Mouse (Mus musculus) hindbrain, embryonic 14.5 days (tissue): Measurements from ENCODE around the gene Acvrl1. TPM values are rescaled to one million over a fixed set of nuclear protein-coding genes. Genes with fewer than 3 reads are reported as not detected.

Experiments
- ATAC-seq: fragments of 200-750 bp; cut with Nextera tagmentation; 2 replicates; pipeline ENCODE4 v1.8.0; 2017; ENCODE audit warnings: moderate number of reproducible peaks, mild to moderate bottlenecking, moderate TSS enrichment, moderate library complexity; ENCODE audit not compliant: low FRiP score
- DNase-seq: peaks from one replicate; pipeline ENCODE4 v3.0.0-alpha.2; 2015; ENCODE audit warnings: low spot score
- H3K27ac ChIP-seq: fragments of 300-500 bp; sonication (generic); 2 replicates; pipeline ENCODE4 v1.5.1; 2014; ENCODE audit warnings: mild to moderate bottlenecking, moderate library complexity
- H3K27me3 ChIP-seq: fragments of 300-500 bp; sonication (generic); 2 replicates; pipeline ENCODE4 v1.6.1; 2014; ENCODE audit warnings: mild to moderate bottlenecking, low read length, mixed read lengths; ENCODE audit not compliant: control insufficient read depth, insufficient read depth
- H3K36me3 ChIP-seq: fragments of 300-500 bp; sonication (generic); replicated peaks from 2 replicates; pipeline ENCODE4 v1.6.1; 2014; ENCODE audit not compliant: control insufficient read depth, insufficient read depth
- H3K4me1 ChIP-seq: fragments of 300-500 bp; sonication (generic); replicated peaks from 2 replicates; pipeline ENCODE4 v1.6.1; 2014; ENCODE audit warnings: antibody characterized with exemption, low read length, mixed read lengths; ENCODE audit not compliant: control insufficient read depth, insufficient read depth
- H3K4me2 ChIP-seq: fragments of 300-500 bp; sonication (generic); replicated peaks from 2 replicates; pipeline ENCODE4 v1.6.1; 2014; ENCODE audit warnings: mild to moderate bottlenecking, moderate library complexity
- H3K4me3 ChIP-seq: fragments of 300-500 bp; sonication (generic); replicated peaks from 2 replicates; pipeline ENCODE4 v1.5.1; 2014; ENCODE audit warnings: mild to moderate bottlenecking, low read length
- H3K9ac ChIP-seq: fragments of 300-500 bp; sonication (generic); 2 replicates; pipeline ENCODE4 v1.6.1; 2014
- H3K9me3 ChIP-seq: fragments of 300-500 bp; sonication (generic); 2 replicates; pipeline ENCODE4 v1.6.1; 2016; ENCODE audit warnings: low read length; ENCODE audit not compliant: control insufficient read depth
- WGBS: fragments of 180-500 bp; shearing (Covaris S2); extraction: QIAGEN DNeasy Blood & Tissue Kit; methylation state at CpG from one replicate; pipeline ENCODE4 v1.1.7; 2014; 5-methylcytosine and 5-hydroxymethylcytosine counted together
- polyA plus RNA-seq: library from polyadenylated mRNA; unstranded; fragments of >200 nt; fragmentation: Nextera tagmentation; extraction: Ambion mirVana; gene quantifications from 2 replicates; pipeline ENCODE4 v1.2.1, GENCODE M21; 2014

Gene Acvrl1
- polyA plus RNA-seq, 1 experiment from 2014 or later: 5.7 TPM

DNA sequence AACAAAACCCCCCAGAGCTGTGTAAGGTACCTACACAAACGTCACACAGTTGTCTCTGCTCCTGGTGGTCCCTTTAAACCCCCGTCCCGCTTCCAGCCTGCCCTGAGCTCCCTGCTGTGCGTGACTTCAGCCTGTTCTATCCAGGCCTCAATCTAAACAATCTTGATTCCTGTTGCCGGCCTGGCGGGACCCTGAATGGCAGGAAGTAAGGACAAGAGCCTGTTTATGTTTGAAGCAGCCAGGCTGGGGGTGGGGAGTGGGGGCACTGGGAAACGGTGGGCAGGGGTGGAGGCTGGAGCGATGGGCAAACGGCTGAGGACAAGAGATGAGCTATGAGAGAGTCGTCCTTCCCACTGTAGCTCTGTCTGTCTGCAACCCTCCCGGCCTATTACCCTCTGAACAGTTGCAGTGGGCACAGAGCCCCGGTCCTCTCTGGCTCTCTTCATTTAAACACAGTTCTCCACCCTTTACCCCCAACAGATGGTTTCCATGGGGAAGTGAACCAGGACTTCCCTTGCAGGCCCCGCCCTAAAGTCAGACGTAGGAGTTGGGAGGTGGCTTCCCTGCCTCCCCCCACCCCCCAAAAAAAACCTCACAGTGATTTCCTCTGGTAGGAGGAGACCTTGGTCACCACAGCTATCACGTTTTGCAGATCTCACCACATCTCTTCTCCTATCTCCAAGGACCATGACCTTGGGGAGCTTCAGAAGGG lies 5.8 kb downstream of the Acvrl1 start:
- Histone ChIP-seq H3K4me1 (peaks cover 3% of the 10 kb centered on the region; the same call in 1 of the 2 replicates), H3K4me3 (no peak overlapping the region), H3K36me3 (no peaks in the 10 kb centered on the region), H3K9ac (no peak overlapping the region), H3K4me2 (0 out of 2 replicates have a peak overlapping the region, but pooled peaks have one; percentile 14), H3K27me3 (peaks cover 16% of the 10 kb centered on the region), H3K9me3 (no peaks in the 10 kb centered on the region), H3K27ac (no peak overlapping the region)
- DNase-seq: no peak
- WGBS: 24% methylated on average over 15 of the region's 15 CpGs
- peak; percentile 6; the same call in 1 of the 2 replicates for ATAC-seq

DNA sequence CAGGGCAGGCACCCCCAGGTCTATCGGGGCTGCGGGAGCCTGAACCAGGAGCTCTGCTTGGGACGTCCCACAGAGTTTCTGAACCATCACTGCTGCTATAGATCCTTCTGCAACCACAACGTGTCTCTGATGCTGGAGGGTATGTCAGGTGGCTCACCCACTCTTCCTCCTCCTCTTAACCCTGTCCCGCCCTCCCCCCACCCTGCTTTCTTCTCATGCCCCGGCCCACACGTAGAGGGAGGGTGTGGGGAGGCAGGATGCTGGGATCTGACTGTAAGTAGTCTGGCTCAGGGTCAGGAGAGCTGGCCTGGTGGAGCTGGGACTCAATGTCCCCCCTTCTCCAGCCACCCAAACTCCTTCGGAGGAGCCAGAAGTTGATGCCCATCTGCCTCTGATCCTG lies 7.1 kb downstream of the Acvrl1 start:
- DNase-seq (no peak), ATAC-seq (no peak)
- Histone ChIP-seq H3K4me3 (no peak overlapping the region), H3K36me3 (no peaks in the 10 kb centered on the region), H3K27ac (no peak overlapping the region), H3K27me3 (peaks cover 4% of the 10 kb centered on the region; the same call in 1 of the 2 replicates), H3K4me1 (peaks cover 16% of the 10 kb centered on the region), H3K4me2 (peak overlapping the region; percentile 1; the same call in 1 of the 2 replicates), H3K9ac (no peak overlapping the region), H3K9me3 (no peaks in the 10 kb centered on the region)
- WGBS: 61% methylated on average over 8 of the region's 8 CpGs

DNA sequence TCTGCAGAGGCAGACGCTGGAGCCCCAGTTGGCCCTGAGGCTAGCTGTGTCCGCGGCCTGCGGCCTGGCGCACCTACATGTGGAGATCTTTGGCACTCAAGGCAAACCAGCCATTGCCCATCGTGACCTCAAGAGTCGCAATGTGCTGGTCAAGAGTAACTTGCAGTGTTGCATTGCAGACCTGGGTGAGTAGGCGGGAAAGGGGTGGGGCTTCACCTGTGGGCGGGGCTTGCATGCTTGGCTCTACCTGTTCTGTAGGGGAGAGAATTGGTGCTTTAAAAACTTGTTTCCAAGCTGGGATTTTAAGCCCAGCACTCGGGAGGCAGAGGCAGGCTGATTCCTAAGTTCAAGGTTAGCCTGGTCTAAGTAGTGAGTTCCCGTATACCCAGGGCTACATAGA lies 9.1 kb downstream of the Acvrl1 start:
- Histone ChIP-seq H3K9ac (no peak overlapping the region), H3K36me3 (no peaks in the 10 kb centered on the region), H3K27ac (no peak overlapping the region), H3K4me1 (peaks cover 18% of the 10 kb centered on the region), H3K4me3 (no peak overlapping the region), H3K9me3 (no peaks in the 10 kb centered on the region), H3K27me3 (no peaks in the 10 kb centered on the region), H3K4me2 (no peak overlapping the region)
- ATAC-seq: no peak
- WGBS: 77% methylated on average over 11 of the region's 11 CpGs
- DNase-seq: no peak

DNA sequence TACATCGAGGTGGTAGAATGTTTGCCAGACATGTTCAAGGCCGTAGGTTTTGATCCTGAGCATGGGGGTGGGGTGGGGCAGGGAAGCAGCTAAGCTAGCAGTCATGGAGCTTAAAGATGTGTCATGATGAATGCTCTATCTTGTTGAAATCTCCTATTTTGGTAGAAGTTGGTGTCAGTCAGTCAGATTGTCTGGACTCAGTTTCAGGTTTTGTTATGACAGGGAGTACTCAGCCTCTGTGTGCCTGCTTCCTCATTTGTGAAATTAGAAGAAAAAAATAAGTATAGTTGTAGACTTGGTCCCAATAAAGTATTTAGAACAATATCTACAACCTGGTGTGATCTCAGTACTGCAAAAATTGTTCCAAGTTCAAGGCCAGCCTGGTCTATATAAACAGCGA lies 10.4 kb downstream of the Acvrl1 start:
- Histone ChIP-seq H3K27me3 (no peaks in the 10 kb centered on the region), H3K9ac (no peak overlapping the region), H3K4me2 (no peak overlapping the region), H3K9me3 (no peaks in the 10 kb centered on the region), H3K27ac (no peak overlapping the region), H3K4me3 (no peak overlapping the region), H3K4me1 (peaks cover 25% of the 10 kb centered on the region), H3K36me3 (no peaks in the 10 kb centered on the region)
- 89% methylated on average over 3 of the region's 3 CpGs for WGBS
- DNase-seq (no peak), ATAC-seq (no peak)

DNA sequence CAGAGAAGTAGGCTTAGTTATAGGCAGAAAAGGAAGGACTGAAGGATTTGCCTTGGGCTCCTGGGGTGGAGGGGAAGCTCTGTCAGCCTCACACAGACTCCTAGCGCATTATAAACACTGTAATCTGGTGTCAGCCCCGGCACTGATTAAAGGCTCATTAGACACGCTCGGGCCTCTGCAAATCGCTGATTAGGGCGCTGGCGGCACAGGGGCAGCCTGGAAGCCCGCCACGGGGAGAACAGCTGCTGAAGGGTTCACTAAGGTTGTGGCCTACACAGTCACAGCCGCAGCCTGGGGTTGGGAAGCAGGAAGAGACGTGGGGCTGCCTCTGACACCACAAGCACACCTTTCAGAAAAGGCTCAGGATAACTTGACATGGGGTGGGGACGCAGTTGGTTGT lies 11.6 kb downstream of the Acvrl1 start:
- H3K27ac ChIP-seq: no peak overlapping the region
- no peaks in the 10 kb centered on the region for H3K9me3 ChIP-seq
- DNase-seq (no peak), ATAC-seq (peak; percentile 56; the same call in 1 of the 2 replicates)
- 0 out of 2 replicates have a peak overlapping the region, but pooled peaks have one; percentile 1 for H3K4me2 ChIP-seq
- peaks cover 26% of the 10 kb centered on the region for H3K4me1 ChIP-seq
- H3K9ac ChIP-seq: no peak overlapping the region
- no peak overlapping the region for H3K4me3 ChIP-seq
- WGBS: 14% methylated on average over 12 of the region's 12 CpGs
- no peaks in the 10 kb centered on the region for H3K36me3 ChIP-seq
- H3K27me3 ChIP-seq: no peaks in the 10 kb centered on the region

DNA sequence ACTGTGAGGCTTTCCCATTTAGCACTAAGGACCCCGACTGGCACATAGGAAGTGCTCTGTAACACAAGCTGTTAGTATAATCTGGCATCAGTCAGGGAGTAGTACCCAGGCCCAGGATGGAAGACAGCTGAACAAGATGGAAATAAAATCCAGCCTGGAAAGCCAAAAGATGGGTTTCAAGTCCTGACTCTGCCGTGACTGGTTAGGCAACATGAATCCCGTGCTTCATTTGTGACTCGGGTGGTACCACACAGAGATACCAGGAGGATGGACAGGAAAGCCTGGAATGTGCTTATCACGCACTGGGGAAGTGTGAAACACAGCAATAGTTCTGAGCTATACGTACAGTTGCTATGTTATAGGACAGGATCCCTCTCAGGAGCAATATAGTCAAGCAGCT lies 12.3 kb downstream of the Acvrl1 start:
- Histone ChIP-seq H3K36me3 (no peaks in the 10 kb centered on the region), H3K4me3 (no peak overlapping the region), H3K4me2 (no peak overlapping the region), H3K9ac (0 out of 2 replicates have a peak overlapping the region, but pooled peaks have one; percentile 17), H3K27ac (no peak overlapping the region), H3K4me1 (peaks cover 28% of the 10 kb centered on the region), H3K27me3 (no peaks in the 10 kb centered on the region), H3K9me3 (no peaks in the 10 kb centered on the region)
- DNase-seq (no peak), ATAC-seq (no peak)
- WGBS: 65% methylated on average over 6 of the region's 6 CpGs

DNA sequence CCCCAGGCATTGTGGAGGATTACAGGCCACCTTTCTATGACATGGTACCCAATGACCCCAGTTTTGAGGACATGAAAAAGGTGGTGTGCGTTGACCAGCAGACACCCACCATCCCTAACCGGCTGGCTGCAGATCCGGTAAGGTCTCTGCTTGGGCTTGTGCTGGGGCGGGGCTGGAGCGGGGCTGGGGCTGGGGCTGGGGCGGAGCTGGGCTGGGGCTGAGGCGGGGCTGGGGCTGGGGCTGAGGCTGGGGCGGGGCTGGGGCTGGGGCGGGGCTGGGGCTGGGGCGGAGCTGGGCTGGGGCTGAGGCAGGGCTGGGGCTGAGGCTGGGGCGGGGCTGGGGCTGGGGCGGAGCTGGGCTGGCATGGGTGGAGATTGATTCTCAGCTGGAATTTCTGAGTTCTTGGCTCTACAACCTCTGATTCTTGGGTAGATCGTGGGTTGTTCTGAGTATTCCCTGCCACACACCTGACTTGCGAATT lies 12.8 kb downstream of the Acvrl1 start:
- peaks cover 32% of the 10 kb centered on the region for H3K4me1 ChIP-seq
- no peak overlapping the region for H3K4me2 ChIP-seq
- no peak overlapping the region for H3K4me3 ChIP-seq
- DNase-seq (no peak), ATAC-seq (peak; percentile 53; the same call in 1 of the 2 replicates)
- H3K27me3 ChIP-seq: no peaks in the 10 kb centered on the region
- H3K9ac ChIP-seq: 0 out of 2 replicates have a peak overlapping the region, but pooled peaks have one; percentile 17
- H3K27ac ChIP-seq: no peak overlapping the region
- no peaks in the 10 kb centered on the region for H3K9me3 ChIP-seq
- H3K36me3 ChIP-seq: no peaks in the 10 kb centered on the region
- whole genome bisulfite sequencing: 9% methylated on average over 8 of the region's 14 CpGs

DNA sequence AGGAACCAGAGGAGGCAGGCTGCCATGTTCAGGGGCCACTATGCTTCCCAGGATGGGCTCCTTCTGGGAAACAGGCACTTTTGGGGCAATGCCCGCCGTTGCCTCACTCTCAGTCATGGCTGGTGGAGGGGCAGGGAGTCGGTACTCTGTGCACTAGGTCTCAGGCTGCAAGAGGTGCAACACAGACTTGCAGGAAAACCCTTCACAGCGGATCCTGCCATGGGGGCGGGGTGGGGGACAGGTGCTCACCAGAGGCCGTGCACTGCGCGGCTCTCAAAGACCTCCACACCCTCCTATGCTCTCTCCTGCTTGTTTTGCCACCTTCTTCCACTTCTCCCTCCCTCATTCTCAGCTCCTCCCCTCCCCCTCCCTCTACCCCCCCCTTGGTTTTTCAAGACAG lies 14.3 kb downstream of the Acvrl1 start:
- Histone ChIP-seq H3K9ac (no peak overlapping the region), H3K27ac (no peak overlapping the region), H3K36me3 (no peaks in the 10 kb centered on the region), H3K9me3 (no peaks in the 10 kb centered on the region), H3K4me2 (no peak overlapping the region), H3K27me3 (no peaks in the 10 kb centered on the region), H3K4me1 (peaks cover 32% of the 10 kb centered on the region), H3K4me3 (no peak overlapping the region)
- DNase-seq (no peak), ATAC-seq (no peak)
- 66% methylated on average over 8 of the region's 8 CpGs for WGBS

DNA sequence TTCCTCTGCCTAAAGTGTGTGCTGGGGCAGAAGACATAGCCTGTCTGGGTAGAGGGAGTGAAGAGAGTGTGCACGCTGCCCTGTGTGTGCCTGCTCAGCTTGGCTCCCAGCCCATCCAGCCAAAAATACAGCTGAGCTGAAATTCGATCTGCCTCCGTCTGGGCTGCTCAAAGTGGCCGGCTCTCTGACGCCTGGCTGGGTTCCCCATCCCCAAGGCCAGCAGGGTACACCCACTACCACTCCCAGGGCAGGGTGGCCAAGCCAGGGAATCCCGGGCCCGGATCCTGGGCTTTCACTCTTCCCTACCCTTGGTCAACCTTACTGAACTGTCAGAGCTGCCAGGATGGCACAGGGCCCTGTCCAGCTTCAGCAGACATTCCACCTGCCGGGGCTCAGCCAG lies 15.2 kb downstream of the Acvrl1 start:
- Histone ChIP-seq H3K27ac (no peak overlapping the region), H3K36me3 (no peaks in the 10 kb centered on the region), H3K27me3 (no peaks in the 10 kb centered on the region), H3K9ac (no peak overlapping the region), H3K4me3 (no peak overlapping the region), H3K4me1 (peaks cover 32% of the 10 kb centered on the region), H3K4me2 (no peak overlapping the region), H3K9me3 (no peaks in the 10 kb centered on the region)
- DNase-seq (no peak), ATAC-seq (no peak)
- WGBS: 18% methylated on average over 8 of the region's 8 CpGs
